Mouse (Mus musculus) C2C12 (cell line): Measurements from ENCODE around the gene Kcnab2. TPM values are rescaled to one million over a fixed set of nuclear protein-coding genes. Genes with fewer than 3 reads are reported as not detected.

ENCODE experiments used
- H3K27me3 ChIP-seq: one replicate; pipeline ENCODE4 v1.6.1; 2011; ENCODE audit not compliant: control insufficient read depth, insufficient read depth, insufficient read length
- H3K36me3 ChIP-seq: one replicate; pipeline ENCODE4 v1.6.1; 2011; ENCODE audit not compliant: control insufficient read depth, insufficient read depth
- H3K4me3 ChIP-seq: one replicate; pipeline ENCODE4 v1.5.1; 2011; ENCODE audit warnings: mild to moderate bottlenecking, control low read depth; ENCODE audit not compliant: poor library complexity, insufficient read depth, severe bottlenecking
- H3K79me2 ChIP-seq: one replicate; pipeline ENCODE4 v1.6.1; 2011; ENCODE audit not compliant: control insufficient read depth, insufficient read depth
- H3K79me3 ChIP-seq: one replicate; pipeline ENCODE4 v1.6.1; 2011; ENCODE audit warnings: low read depth, control low read depth
- H3ac ChIP-seq: one replicate; pipeline ENCODE3; 2011; ENCODE audit warnings: low read depth; ENCODE audit not compliant: control insufficient read depth, insufficient read length
- CEBPB ChIP-seq: IDR thresholded peaks from one replicate; pipeline ENCODE4 v1.6.1; 2011; ENCODE audit warnings: low read depth, mild to moderate bottlenecking, control low read depth, moderate library complexity
- CTCF ChIP-seq: IDR thresholded peaks from one replicate; pipeline ENCODE4 v1.5.1; 2011; ENCODE audit not compliant: control insufficient read depth, insufficient read depth, insufficient read length
- FOSL1 ChIP-seq: IDR thresholded peaks from one replicate; pipeline ENCODE4 v1.8.0; 2011; ENCODE audit warnings: mild to moderate bottlenecking, low read length; ENCODE audit not compliant: poor library complexity, insufficient read depth, severe bottlenecking
- MAX ChIP-seq: IDR thresholded peaks from one replicate; pipeline ENCODE4 v1.6.1; 2011; ENCODE audit warnings: mild to moderate bottlenecking, control low read depth
- MYOD1 ChIP-seq: IDR thresholded peaks from one replicate; pipeline ENCODE4 v1.6.1; 2011; ENCODE audit warnings: low read depth; ENCODE audit not compliant: control insufficient read depth, insufficient read length
- MYOG ChIP-seq: IDR thresholded peaks from one replicate; pipeline ENCODE4 v1.6.1; 2011; ENCODE audit not compliant: control insufficient read depth, insufficient read length; ENCODE audit errors: extremely low read depth
- USF1 ChIP-seq: IDR thresholded peaks from one replicate; pipeline ENCODE4 v1.6.1; 2011; ENCODE audit warnings: low read depth, mild to moderate bottlenecking, control low read depth, moderate library complexity
- polyA plus RNA-seq: library from polyadenylated mRNA; unstranded; fragments of >200 nt; fragmentation: generic; extraction: Trizol; gene quantifications from one replicate; pipeline ENCODE4 v1.2.1, GENCODE M21; 2012; ENCODE audit warnings: missing spikeins

The Kcnab2 gene
- polyA plus RNA-seq, 1 experiment, result 8.5 TPM

DNA sequence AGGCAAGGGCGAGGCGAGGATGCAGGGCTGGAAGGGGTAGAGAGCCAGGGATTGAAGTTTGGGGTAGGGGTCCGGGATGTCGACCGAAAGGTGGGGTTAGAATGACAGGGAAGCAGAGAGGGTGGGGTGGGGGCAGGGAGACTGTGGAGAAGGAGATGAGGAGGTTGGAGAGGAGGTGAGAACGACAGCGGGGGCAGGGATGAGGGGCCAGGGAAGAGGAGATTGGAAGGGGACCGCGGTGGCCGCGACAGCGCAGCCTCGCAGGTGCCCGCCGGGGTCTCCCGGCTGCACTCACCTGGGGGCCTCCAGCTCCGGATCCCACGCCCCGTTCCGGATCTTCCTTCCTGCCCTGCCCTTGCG, 585 bp downstream of the Kcnab2 start:
- Histone ChIP-seq H3ac (no peak overlapping the region), H3K79me2 (no peaks in the 10 kb centered on the region), H3K27me3 (no peaks in the 10 kb centered on the region), H3K36me3 (no peaks in the 10 kb centered on the region), H3K79me3 (no peaks in the 10 kb centered on the region), H3K4me3 (peak overlapping the region; percentile 45)
- TF ChIP-seq MYOD1 (no peak), CTCF (no peak), FOSL1 (no peak), USF1 (no peak), MYOG (no peak), MAX (no peak), CEBPB (no peak)

DNA sequence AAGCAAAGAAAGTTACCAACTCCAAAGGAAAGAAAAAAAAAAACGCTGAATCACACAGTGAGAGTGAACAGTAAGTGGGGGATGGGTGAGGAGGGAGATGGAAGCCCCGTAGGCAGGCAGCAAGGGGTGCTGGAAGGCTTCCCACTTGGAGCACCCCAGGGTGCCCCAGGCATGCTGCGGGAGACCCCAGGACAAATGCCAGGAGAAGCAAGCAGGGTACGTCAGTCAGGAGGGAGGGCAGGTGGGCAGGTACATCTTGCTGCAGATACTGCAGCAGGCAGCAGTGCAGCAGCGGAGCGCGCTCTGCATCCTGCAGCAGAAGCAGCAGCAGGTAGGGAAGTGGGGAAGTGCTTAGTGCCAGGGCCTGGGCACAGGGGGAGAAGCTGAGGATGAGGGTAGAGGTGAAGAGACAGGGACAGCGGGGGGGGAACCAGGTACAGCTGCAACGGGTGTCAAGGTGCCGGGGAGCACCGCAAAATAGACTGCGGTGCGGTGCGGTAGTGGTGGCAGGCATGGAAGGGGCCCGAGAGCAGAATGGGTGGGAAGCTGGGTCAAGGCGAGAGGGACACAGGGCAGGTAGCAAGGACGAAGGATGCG, 1.1 kb downstream of the Kcnab2 start, which contains the start of gene Nphp4:
Gene Nphp4 (plus strand): TSS at position 280 of the 597 bp plus-strand sequence.
- Histone ChIP-seq H3K79me3 (no peaks in the 10 kb centered on the region), H3K4me3 (peak within 1 kb of the TSS; percentile 45), H3K79me2 (no peaks in the 10 kb centered on the region), H3ac (no peak within 1 kb of the TSS), H3K27me3 (no peaks in the 10 kb centered on the region), H3K36me3 (no peaks in the 10 kb centered on the region)
- TF ChIP-seq MAX, result no peak

DNA sequence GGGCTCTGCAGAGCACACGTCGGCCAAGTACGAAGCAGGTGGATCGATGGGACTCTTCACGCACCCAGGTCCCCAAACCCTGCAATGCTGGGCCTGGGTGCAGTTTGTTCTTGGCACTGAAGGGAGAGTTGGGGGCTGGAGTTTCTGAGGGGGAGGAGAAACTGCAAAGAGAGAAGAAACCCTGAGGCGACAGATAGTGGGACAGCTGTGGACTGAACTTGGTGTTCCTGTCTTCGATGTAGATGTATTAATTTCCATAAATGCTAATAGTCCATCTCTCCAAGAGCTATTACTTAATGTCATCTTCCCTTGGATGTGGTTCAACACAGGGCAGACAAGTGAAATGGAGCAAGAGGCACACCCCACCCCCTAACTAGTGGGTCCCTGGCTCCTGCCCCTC, 1.7 kb downstream of the Kcnab2 start:
- no peaks in the 10 kb centered on the region for H3K36me3 ChIP-seq
- H3K27me3 ChIP-seq, result no peaks in the 10 kb centered on the region
- TF ChIP-seq USF1 (no peak), CEBPB (no peak), FOSL1 (no peak), MYOG (no peak), MYOD1 (no peak), CTCF (no peak), MAX (no peak)
- no peak overlapping the region for H3ac ChIP-seq
- H3K79me2 ChIP-seq, result no peaks in the 10 kb centered on the region
- H3K79me3 ChIP-seq, result no peaks in the 10 kb centered on the region
- no peak overlapping the region for H3K4me3 ChIP-seq

DNA sequence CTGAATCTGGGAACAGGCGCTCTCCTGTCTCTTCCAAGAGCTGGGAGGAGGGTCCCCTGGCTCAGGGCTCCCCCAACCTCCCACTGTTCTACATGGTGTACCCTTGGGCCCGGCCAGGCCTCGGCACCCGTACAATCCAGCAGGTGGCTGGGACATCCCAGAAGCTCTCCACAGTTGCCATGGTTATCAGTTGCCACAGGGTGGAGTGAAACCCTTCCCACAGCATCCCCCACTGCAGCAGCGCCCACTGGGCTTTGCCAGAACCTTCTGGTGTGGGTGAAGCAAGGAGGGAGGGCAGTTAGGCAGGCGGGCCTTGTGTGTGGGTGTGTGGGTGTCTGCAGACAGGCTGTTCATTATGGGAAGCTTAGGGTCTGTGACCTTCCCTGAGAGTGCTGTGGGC, 9.7 kb downstream of the Kcnab2 start:
- Histone ChIP-seq H3K27me3 (peaks cover 4% of the 10 kb centered on the region), H3K79me2 (no peaks in the 10 kb centered on the region), H3K36me3 (no peaks in the 10 kb centered on the region), H3K4me3 (no peak overlapping the region), H3K79me3 (no peaks in the 10 kb centered on the region), H3ac (no peak overlapping the region)
- no peak for TF ChIP-seq USF1

DNA sequence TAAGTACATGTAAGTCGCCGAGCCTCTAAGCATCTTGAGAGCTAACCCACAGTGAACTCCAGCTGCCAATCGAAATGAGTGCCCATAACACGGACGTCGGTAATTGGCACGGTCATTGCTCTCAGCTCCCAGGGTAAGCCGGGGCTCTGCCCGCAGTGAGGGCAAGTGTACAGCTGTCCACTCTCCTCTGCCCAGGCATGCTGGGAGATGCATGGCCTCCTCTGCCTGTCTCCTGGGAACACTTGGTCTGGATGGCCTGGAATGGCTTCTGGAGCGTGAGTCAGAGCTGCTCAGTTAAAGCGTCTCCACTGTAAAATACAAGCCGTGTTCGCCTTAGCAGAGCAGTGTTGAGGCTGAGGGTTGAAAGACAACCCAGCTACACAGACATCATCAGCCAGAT, 11.1 kb downstream of the Kcnab2 start:
- Histone ChIP-seq H3K27me3 (peaks cover 7% of the 10 kb centered on the region), H3K4me3 (no peak overlapping the region), H3K79me3 (no peaks in the 10 kb centered on the region), H3K79me2 (no peaks in the 10 kb centered on the region), H3ac (no peak overlapping the region), H3K36me3 (no peaks in the 10 kb centered on the region)
- TF ChIP-seq CEBPB (no peak), CTCF (no peak), MAX (no peak), MYOD1 (no peak), USF1 (no peak), MYOG (no peak), FOSL1 (no peak)

DNA sequence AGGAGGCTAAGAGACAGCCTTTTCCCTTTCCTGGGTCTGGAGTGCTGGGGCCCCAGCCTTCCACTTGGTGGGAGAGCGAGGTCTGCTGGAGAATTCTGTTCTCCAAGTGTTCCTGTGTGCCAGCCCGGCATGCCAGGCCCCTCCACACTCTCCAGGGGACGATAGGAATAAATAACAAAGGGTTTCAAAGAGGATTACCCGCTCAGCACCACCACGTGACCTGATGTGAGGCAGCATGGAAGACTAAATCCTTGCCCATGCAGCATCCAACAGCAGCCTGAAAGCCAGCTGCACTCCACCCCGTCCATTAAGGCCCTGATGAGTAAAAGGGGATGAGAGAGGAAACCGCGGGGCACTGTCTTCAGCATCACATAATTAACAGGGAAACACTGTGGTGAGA, 12.6 kb downstream of the Kcnab2 start:
- TF ChIP-seq USF1 (peak; percentile 40), MAX (no peak)
- H3K36me3 ChIP-seq, result no peaks in the 10 kb centered on the region
- H3K4me3 ChIP-seq, result no peak overlapping the region
- peaks cover 9% of the 10 kb centered on the region for H3K27me3 ChIP-seq
- H3K79me2 ChIP-seq, result no peaks in the 10 kb centered on the region
- H3ac ChIP-seq, result no peak overlapping the region
- H3K79me3 ChIP-seq, result no peaks in the 10 kb centered on the region

DNA sequence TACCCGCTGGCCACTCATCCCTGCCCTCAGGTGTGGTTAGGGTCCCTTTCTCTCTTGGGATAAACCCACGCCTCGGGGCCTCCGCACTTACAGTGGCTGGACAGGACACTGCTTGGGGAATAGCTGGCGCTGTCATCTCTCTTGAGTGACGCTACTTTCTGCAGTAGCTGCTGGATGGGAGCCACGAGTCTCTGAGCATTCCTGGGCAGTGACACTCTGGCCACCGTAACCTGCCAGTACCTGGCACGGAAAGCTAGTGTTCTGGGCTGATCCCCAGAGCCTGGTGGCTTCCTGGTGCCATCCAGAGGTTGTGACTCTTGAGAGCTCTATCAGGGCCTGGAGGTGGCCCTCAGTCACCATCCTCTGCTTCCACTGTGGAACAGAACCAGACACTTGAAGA, 14.5 kb downstream of the Kcnab2 start:
- H3K79me2 ChIP-seq, result no peaks in the 10 kb centered on the region
- H3K4me3 ChIP-seq, result no peak overlapping the region
- H3K36me3 ChIP-seq, result no peaks in the 10 kb centered on the region
- TF ChIP-seq CEBPB, result no peak
- TF ChIP-seq FOSL1, result no peak
- no peak for TF ChIP-seq MAX
- no peak for TF ChIP-seq MYOD1
- no peak for TF ChIP-seq MYOG
- TF ChIP-seq CTCF, result no peak
- no peak for TF ChIP-seq USF1
- peaks cover 11% of the 10 kb centered on the region for H3K27me3 ChIP-seq
- no peak overlapping the region for H3ac ChIP-seq
- H3K79me3 ChIP-seq, result no peaks in the 10 kb centered on the region
